Mouse (Mus musculus) gastrocnemius, postnatal 36 days (tissue): ENCODE measurements at regions not wholly inside any gene's neighbourhood (a gene's known extent, or its start where the extent isn't known, plus 50 kb on each side); places are given as distances from the start of the nearest gene placed in this dataset.

Experiments
- DNase-seq, 2 experiments: peaks; one replicate each; pipeline ENCODE4 v3.0.0; 2022
- intact Hi-C: fragments of 180-260 bp; cut with DNase I; formaldehyde crosslinking; loops from one replicate; pipeline ENCODE4 v1.15.1; 2025

- intact Hi-C loops: no loop called here
- no peak for DNase-seq
Observed at GRCm38 (mm10) chr14:25377554-25377899, 81.5 kb upstream of the Zmiz1 start.

GRCm38 (mm10) chr14:25377900-25378716, 80.9 kb upstream of the Zmiz1 start:
- DNase-seq: peak; percentile 74 to 78
- intact Hi-C loops: no loop called here

GRCm38 (mm10) chr14:25378717-25379224, 80.2 kb upstream of the Zmiz1 start:
- intact Hi-C loops: no loop called here
- peak in 1 of 2 experiments; percentile 36 for DNase-seq

- intact Hi-C loops: loop anchor here (5.0 kb wide), 1 partner anchor 179 kb away; no protein-coding TSS in a partner anchor
- no peak for DNase-seq
Observed at GRCm38 (mm10) chr14:25383169-25383824, 75.7 kb upstream of the Zmiz1 start.

GRCm38 (mm10) chr14:25385644-25386043, 73.3 kb upstream of the Zmiz1 start:
- intact Hi-C loops: no loop called here
- no peak for DNase-seq

GRCm38 (mm10) chr14:25387780-25388179, 71.2 kb upstream of the Zmiz1 start:
- no peak for DNase-seq
- intact Hi-C loops: no loop called here

- DNase-seq: no peak
- intact Hi-C loops: no loop called here
Observed at GRCm38 (mm10) chr14:25389314-25389713, 69.7 kb upstream of the Zmiz1 start.

- no peak for DNase-seq
- intact Hi-C loops: no loop called here
Observed at GRCm38 (mm10) chr14:25392412-25392811, 66.6 kb upstream of the Zmiz1 start.

- intact Hi-C loops: no loop called here
- DNase-seq: no peak
Observed at GRCm38 (mm10) chr14:25392940-25393339, 66.0 kb upstream of the Zmiz1 start.

GRCm38 (mm10) chr14:25394931-25395330, 64.1 kb upstream of the Zmiz1 start:
- intact Hi-C loops: no loop called here
- no peak for DNase-seq

GRCm38 (mm10) chr14:25396990-25397531, 61.9 kb upstream of the Zmiz1 start:
- intact Hi-C loops: no loop called here
- peak; percentile 52 to 62 for DNase-seq

GRCm38 (mm10) chr14:25397751-25398150, 61.2 kb upstream of the Zmiz1 start:
- intact Hi-C loops: no loop called here
- no peak for DNase-seq

- DNase-seq: no peak
- intact Hi-C loops: no loop called here
Observed at GRCm38 (mm10) chr14:25398745-25399144, 60.2 kb upstream of the Zmiz1 start.

- intact Hi-C loops: no loop called here
- DNase-seq: no peak
Observed at GRCm38 (mm10) chr14:25399286-25399685, 59.7 kb upstream of the Zmiz1 start.

- intact Hi-C loops: no loop called here
- no peak for DNase-seq
Observed at GRCm38 (mm10) chr14:25401104-25401963, 57.7 kb upstream of the Zmiz1 start.

GRCm38 (mm10) chr14:25402409-25402808, 56.6 kb upstream of the Zmiz1 start:
- DNase-seq: no peak
- intact Hi-C loops: no loop called here

GRCm38 (mm10) chr14:25405191-25405590, 53.8 kb upstream of the Zmiz1 start:
- intact Hi-C loops: no loop called here

GRCm38 (mm10) chr14:25406059-25406458, 52.9 kb upstream of the Zmiz1 start:
- no peak for DNase-seq
- intact Hi-C loops: no loop called here

More at GRCm38 (mm10) chr14:25405191-25405590, 53.8 kb upstream of the Zmiz1 start:
- no peak for DNase-seq

GRCm38 (mm10) chr14:25406613-25407012, 52.4 kb upstream of the Zmiz1 start:
- intact Hi-C loops: no loop called here
- DNase-seq: no peak

GRCm38 (mm10) chr14:25407111-25407510, 51.9 kb upstream of the Zmiz1 start:
- intact Hi-C loops: no loop called here
- DNase-seq: no peak
